ENCODE assay signal across 8 mouse cellular contexts in the genomic region with DNA sequence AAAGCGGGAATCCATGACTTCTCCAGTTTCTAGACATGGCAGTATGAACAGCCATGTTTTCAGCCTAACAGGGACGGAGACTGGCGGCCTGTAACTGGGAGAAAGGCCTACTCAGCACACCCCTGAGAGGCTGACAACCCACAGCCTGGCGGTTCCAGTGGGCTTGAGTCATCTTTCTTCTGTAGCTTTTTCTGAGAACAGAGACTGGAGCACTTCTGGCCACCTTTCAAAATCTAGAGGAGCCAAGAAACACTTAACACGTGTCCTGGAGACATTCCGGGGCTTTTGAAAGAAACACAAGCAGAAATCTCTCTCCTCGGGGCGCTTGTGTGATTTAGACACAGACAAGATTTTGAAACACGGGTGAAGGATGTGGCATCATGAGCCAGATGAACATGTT.
DNase-seq lines count a peak whose midpoint lies in the region; ATAC-seq and TF ChIP-seq lines count a peak whose summit lies in the region.

No protein-coding gene starts in this region.

- no peak overlapping the region for H3K4me2 ChIP-seq in kidney, embryonic 15.5 days

- peaks cover 26% of the 10 kb centered on the region for H3K4me1 ChIP-seq in kidney, embryonic 15.5 days
- H3K4me1 ChIP-seq in heart, embryonic 10.5 days, result peaks cover 42% of the 10 kb centered on the region

- no peak for DNase-seq in kidney, adult 9 months
- peak; percentile 59 for DNase-seq in brain, embryonic 14.5 days (ENCODE audit: low read depth)
- no peak for DNase-seq in heart, embryonic 10.5 days (ENCODE audit: low spot score)
- DNase-seq in lung, postnatal 14 days, result peak; percentile 59
- DNase-seq in cerebellum, adult 9-11 months, result no peak
- no peak for DNase-seq in yolk sac, embryonic 10.5 days (ENCODE audit: low spot score)

- no peaks in the 10 kb centered on the region for H3K9me3 ChIP-seq in kidney, embryonic 15.5 days (replicated peaks)
- no peaks in the 10 kb centered on the region for H3K9me3 ChIP-seq in heart, embryonic 10.5 days

- no peaks in the 10 kb centered on the region for H3K36me3 ChIP-seq in kidney, embryonic 15.5 days
- H3K36me3 ChIP-seq in heart, embryonic 10.5 days, result no peaks in the 10 kb centered on the region

- peak overlapping the region; percentile 7; the same call in 1 of the 2 replicates for H3K27ac ChIP-seq in kidney, embryonic 15.5 days
- H3K27ac ChIP-seq in heart, embryonic 10.5 days, result 0 out of 2 replicates have a peak overlapping the region, but pooled peaks have one; percentile 24

- 54% methylated on average over 9 of the region's 9 CpGs for WGBS in kidney, embryonic 15.5 days
- WGBS in heart, embryonic 10.5 days, result 82% methylated on average over 9 of the region's 9 CpGs

- H3K4me3 ChIP-seq in kidney, embryonic 15.5 days (replicated peaks), result no peak overlapping the region
- no peak overlapping the region for H3K4me3 ChIP-seq in heart, embryonic 10.5 days

- H3K27me3 ChIP-seq in kidney, embryonic 15.5 days, result no peaks in the 10 kb centered on the region
- H3K27me3 ChIP-seq in heart, embryonic 10.5 days (ENCODE audit: insufficient read depth, poor library complexity, severe bottlenecking), result no peaks in the 10 kb centered on the region

- no peak for ATAC-seq in kidney, embryonic 15.5 days (replicated peaks; ENCODE audit: low FRiP score)
- no peak for ATAC-seq in monocyte, adult 5-6 weeks (replicated peaks; ENCODE audit: insufficient number of reproducible peaks, low FRiP score, low TSS enrichment, poor library complexity, severe bottlenecking)

- no peak for TF ChIP-seq CTCF in brain, embryonic 14.5 days (IDR thresholded peaks at IDR 0.05; ENCODE audit: borderline replicate concordance, extremely low read depth, insufficient read depth, insufficient read length)

- TF ChIP-seq POLR2A in brain, embryonic 14.5 days (IDR thresholded peaks at IDR 0.05; ENCODE audit: borderline replicate concordance, extremely low read depth, insufficient read depth, insufficient read length, poor library complexity, severe bottlenecking), result no peak

- no peak overlapping the region for H3K9ac ChIP-seq in kidney, embryonic 15.5 days

Comparison
In these comparisons a context has a peak if more than half of its experiments do, and no peak if none do; other contexts are left out.
1. DNase-seq: peak in brain, embryonic 14.5 days (single experiment) and lung, postnatal 14 days (single experiment); none in kidney, adult 9 months (single experiment), heart, embryonic 10.5 days (single experiment), cerebellum, adult 9-11 months (single experiment) and yolk sac, embryonic 10.5 days (single experiment).